Mouse (Mus musculus) liver, adult 2 months (tissue): ENCODE results near the gene Stat5b.

ENCODE experiments used
- CTCF ChIP-seq: fragments of 200-500 bp; IDR thresholded peaks from 2 replicates; pipeline ENCODE4 v1.5.1; 2011; ENCODE audit warnings: low read depth, low read length, control low read depth
- POLR2A ChIP-seq: fragments of 200-500 bp; IDR thresholded peaks from 2 replicates; pipeline ENCODE4 v1.6.1; 2011; ENCODE audit warnings: low read length, control low read depth; ENCODE audit not compliant: insufficient read depth; ENCODE audit errors: extremely low read depth

GRCm38 (mm10) chr11:100839523-100839922 is 11.0 kb downstream of the Stat5b start:
- TF ChIP-seq CTCF (no peak), POLR2A (no peak)
